Mouse (Mus musculus): Measurements from ENCODE around the gene Eif4a1. TPM values are rescaled to one million over a fixed set of nuclear protein-coding genes. Genes with fewer than 3 reads are reported as not detected.

Gene Eif4a1
- total RNA-seq, 1 experiment: 1,948 TPM

DNA sequence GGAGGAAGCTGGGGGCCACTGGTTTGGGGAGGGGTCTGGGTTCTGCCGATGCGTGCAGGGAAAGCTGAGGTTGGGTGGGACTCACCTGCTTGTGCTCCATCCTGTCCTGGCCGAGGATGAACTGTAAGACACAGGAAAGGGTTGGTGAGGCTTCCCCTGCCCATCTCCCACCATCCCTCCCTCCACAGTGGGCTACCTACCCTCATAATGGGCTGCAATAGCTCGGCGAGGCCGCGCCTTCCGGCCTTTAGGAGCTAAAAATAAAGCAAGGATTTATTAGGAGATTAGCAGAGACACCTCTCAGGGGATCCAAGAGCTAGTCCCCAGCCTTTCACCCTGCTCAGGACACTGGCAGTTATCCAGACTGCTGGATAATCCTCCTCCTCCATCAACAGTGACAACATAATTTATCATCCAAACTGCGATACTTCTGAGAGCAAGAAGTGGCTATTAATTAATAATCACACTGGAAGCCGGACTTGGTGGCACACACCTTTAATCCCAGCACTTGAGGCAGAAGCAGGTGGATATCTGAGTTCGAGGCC, 21.3 kb upstream of the Eif4a1 start:
- Histone ChIP-seq H3K36me3 (ENCODE audit: control insufficient read depth, insufficient read depth, low read length, poor library complexity, severe bottlenecking) (peaks cover 8% of the 10 kb centered on the region; the same call in 1 of the 2 replicates), H3K27ac (ENCODE audit: insufficient read depth, low read depth, low read length, poor library complexity, severe bottlenecking) (no peak overlapping the region), H3K4me1 (ENCODE audit: control insufficient read depth in 2 of 2, insufficient read depth in 2 of 2, low read length in 2 of 2, poor library complexity in 1 of 2) (peaks cover 12 to 35% of the 10 kb centered on the region in 2 experiments), H3K9me3 (ENCODE audit: control insufficient read depth, insufficient read depth, low read depth, low read length) (no peaks in the 10 kb centered on the region), H3K4me3 (ENCODE audit: insufficient read depth in 1 of 2, low read depth in 1 of 2, low read length in 2 of 2, poor library complexity in 1 of 2, severe bottlenecking in 1 of 2) (no peak overlapping the region), H3K9ac (ENCODE audit: insufficient read depth, low read depth, low read length, poor library complexity, severe bottlenecking) (no peak overlapping the region)
- TF ChIP-seq ZC3H11A (IDR thresholded peaks at IDR 0.05; ENCODE audit: borderline replicate concordance, low read depth, low read length): no peak
- in situ Hi-C loops (cut with MboI; ENCODE audit: low sequenced_read_pairs in 2 of 2, unreplicated experiment in 2 of 2): no loop called here
- DNase-seq (ENCODE audit: low read depth, low spot score): no peak

DNA sequence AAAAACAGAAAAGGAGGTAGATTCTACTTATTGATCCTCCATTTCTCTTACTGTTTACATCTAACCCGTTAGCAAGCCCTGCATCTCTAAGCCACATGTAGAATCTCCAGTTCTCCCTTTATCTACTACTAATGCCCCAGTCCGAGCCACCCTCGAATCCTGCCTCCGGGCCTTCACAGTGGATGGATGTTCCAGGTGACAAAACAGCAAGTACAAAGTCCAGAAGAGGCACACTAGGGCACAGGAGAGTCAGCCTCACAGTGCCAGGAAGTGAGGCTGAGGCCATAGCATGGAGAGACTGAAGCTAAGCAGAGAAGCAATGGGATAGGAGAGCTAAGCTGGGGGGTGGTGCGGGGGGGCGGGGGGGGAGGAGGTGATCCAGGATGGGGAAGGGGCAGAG, 20.6 kb upstream of the Eif4a1 start:
- DNase-seq (ENCODE audit: low read depth, low spot score): no peak
- Histone ChIP-seq H3K4me3 (ENCODE audit: insufficient read depth in 1 of 2, low read depth in 1 of 2, low read length in 2 of 2, poor library complexity in 1 of 2, severe bottlenecking in 1 of 2) (no peak overlapping the region), H3K4me1 (ENCODE audit: control insufficient read depth in 2 of 2, insufficient read depth in 2 of 2, low read length in 2 of 2, poor library complexity in 1 of 2) (peaks cover 12 to 35% of the 10 kb centered on the region in 2 experiments), H3K9ac (ENCODE audit: insufficient read depth, low read depth, low read length, poor library complexity, severe bottlenecking) (no peak overlapping the region), H3K9me3 (ENCODE audit: control insufficient read depth, insufficient read depth, low read depth, low read length) (no peaks in the 10 kb centered on the region), H3K27ac (ENCODE audit: insufficient read depth, low read depth, low read length, poor library complexity, severe bottlenecking) (no peak overlapping the region), H3K36me3 (ENCODE audit: control insufficient read depth, insufficient read depth, low read length, poor library complexity, severe bottlenecking) (peaks cover 8% of the 10 kb centered on the region; the same call in 1 of the 2 replicates)
- in situ Hi-C loops (cut with MboI; ENCODE audit: low sequenced_read_pairs in 2 of 2, unreplicated experiment in 2 of 2): no loop called here
- no peak for TF ChIP-seq ZC3H11A (IDR thresholded peaks at IDR 0.05; ENCODE audit: borderline replicate concordance, low read depth, low read length)
- TF ChIP-seq HCFC1 (IDR thresholded peaks at IDR 0.05; ENCODE audit: borderline replicate concordance, insufficient read depth, low read length): no peak
- no peak for TF ChIP-seq MAFK (IDR thresholded peaks at IDR 0.05; ENCODE audit: insufficient read depth, low read depth, low read length)
- TF ChIP-seq CHD2 (IDR thresholded peaks at IDR 0.05; ENCODE audit: low read depth, low read length): no peak
- no peak for TF ChIP-seq ZNF384 (IDR thresholded peaks at IDR 0.05; ENCODE audit: low read depth, low read length)

DNA sequence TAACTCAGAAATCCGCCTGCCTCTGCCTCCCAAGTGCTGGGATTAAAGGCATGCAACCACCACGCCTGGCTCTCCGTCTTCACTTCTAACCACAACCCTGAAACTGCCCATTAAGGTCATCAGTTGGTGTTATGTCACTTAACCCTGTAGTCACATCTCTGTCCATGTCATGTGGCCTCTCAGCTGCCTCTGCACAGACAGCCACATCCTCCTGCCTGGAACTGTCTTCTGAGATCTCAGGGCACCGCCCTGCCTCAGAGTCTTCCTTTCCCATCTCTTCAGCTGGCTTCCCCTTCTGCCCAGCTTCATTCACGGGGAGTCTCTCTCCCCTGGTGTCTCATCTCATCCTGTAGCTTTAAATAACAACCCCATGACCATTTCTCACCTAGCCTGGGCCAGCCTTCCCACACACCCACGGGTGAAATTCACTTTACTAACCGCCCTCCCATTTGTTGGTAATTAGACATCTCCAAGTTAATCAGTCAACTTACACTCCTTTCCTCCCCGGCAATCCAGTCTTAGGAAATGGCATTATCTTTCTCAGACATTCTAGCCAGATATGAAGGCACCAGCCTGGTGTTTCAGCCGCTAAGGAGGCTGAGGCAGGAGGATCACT, 20.1 kb upstream of the Eif4a1 start:
- H3K9ac ChIP-seq (ENCODE audit: insufficient read depth, low read depth, low read length, poor library complexity, severe bottlenecking): no peak overlapping the region
- in situ Hi-C loops (cut with MboI; ENCODE audit: low sequenced_read_pairs in 2 of 2, unreplicated experiment in 2 of 2): no loop called here
- TF ChIP-seq ZNF384 (IDR thresholded peaks at IDR 0.05; ENCODE audit: low read depth, low read length) (no peak), HCFC1 (IDR thresholded peaks at IDR 0.05; ENCODE audit: borderline replicate concordance, insufficient read depth, low read length) (no peak), CHD2 (IDR thresholded peaks at IDR 0.05; ENCODE audit: low read depth, low read length) (no peak)
- peaks cover 8% of the 10 kb centered on the region; the same call in 1 of the 2 replicates for H3K36me3 ChIP-seq (ENCODE audit: control insufficient read depth, insufficient read depth, low read length, poor library complexity, severe bottlenecking)
- H3K9me3 ChIP-seq (ENCODE audit: control insufficient read depth, insufficient read depth, low read depth, low read length): no peaks in the 10 kb centered on the region
- no peak overlapping the region for H3K4me3 ChIP-seq (ENCODE audit: insufficient read depth in 1 of 2, low read depth in 1 of 2, low read length in 2 of 2, poor library complexity in 1 of 2, severe bottlenecking in 1 of 2)
- H3K4me1 ChIP-seq (ENCODE audit: control insufficient read depth in 2 of 2, insufficient read depth in 2 of 2, low read length in 2 of 2, poor library complexity in 1 of 2): peaks cover 9 to 32% of the 10 kb centered on the region in 2 experiments; a peak in 3 of 4 replicates
- no peak for DNase-seq (ENCODE audit: low read depth, low spot score)
- H3K27ac ChIP-seq (ENCODE audit: insufficient read depth, low read depth, low read length, poor library complexity, severe bottlenecking): peak overlapping the region; percentile 35; the same call in 1 of the 2 replicates

DNA sequence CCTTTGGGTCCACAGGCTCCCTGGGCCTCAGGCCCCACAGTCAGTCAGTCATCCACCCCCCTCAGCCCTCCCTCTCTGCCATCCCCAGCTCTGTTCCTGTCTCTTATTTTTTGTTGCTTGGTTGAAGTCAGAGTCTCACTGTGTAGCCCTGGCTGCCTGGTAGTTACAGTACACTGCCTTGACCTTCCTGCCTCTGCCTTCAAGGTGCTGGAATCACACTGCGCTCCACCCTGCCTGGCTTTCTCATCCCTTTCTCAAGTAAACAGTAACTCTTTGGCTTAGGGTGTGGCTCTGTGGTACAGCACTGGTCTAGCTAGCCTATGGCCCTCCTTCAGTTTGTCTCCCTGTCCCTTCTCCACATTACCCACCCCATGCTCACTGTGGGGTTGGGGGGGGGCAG, 17.7 kb upstream of the Eif4a1 start:
- no peak for DNase-seq (ENCODE audit: low read depth, low spot score)
- peaks cover 8% of the 10 kb centered on the region; the same call in 1 of the 2 replicates for H3K36me3 ChIP-seq (ENCODE audit: control insufficient read depth, insufficient read depth, low read length, poor library complexity, severe bottlenecking)
- in situ Hi-C loops (cut with MboI; ENCODE audit: low sequenced_read_pairs in 2 of 2, unreplicated experiment in 2 of 2): no loop called here
- TF ChIP-seq CHD2 (IDR thresholded peaks at IDR 0.05; ENCODE audit: low read depth, low read length) (no peak), ZC3H11A (IDR thresholded peaks at IDR 0.05; ENCODE audit: borderline replicate concordance, low read depth, low read length) (no peak), ZNF384 (IDR thresholded peaks at IDR 0.05; ENCODE audit: low read depth, low read length) (no peak), HCFC1 (IDR thresholded peaks at IDR 0.05; ENCODE audit: borderline replicate concordance, insufficient read depth, low read length) (no peak), MAFK (IDR thresholded peaks at IDR 0.05; ENCODE audit: insufficient read depth, low read depth, low read length) (no peak)
- peaks cover 9 to 38% of the 10 kb centered on the region in 2 experiments; a peak in 3 of 4 replicates for H3K4me1 ChIP-seq (ENCODE audit: control insufficient read depth in 2 of 2, insufficient read depth in 2 of 2, low read length in 2 of 2, poor library complexity in 1 of 2)
- no peaks in the 10 kb centered on the region for H3K9me3 ChIP-seq (ENCODE audit: control insufficient read depth, insufficient read depth, low read depth, low read length)
- H3K4me3 ChIP-seq (ENCODE audit: insufficient read depth in 1 of 2, low read depth in 1 of 2, low read length in 2 of 2, poor library complexity in 1 of 2, severe bottlenecking in 1 of 2): 0 out of 4 replicates have a peak overlapping the region, but pooled peaks of 1 of the 2 experiments have one; percentile 6
- H3K9ac ChIP-seq (ENCODE audit: insufficient read depth, low read depth, low read length, poor library complexity, severe bottlenecking): peak overlapping the region; percentile 41; the same call in 1 of the 2 replicates
- peak overlapping the region; percentile 38; the same call in 1 of the 2 replicates for H3K27ac ChIP-seq (ENCODE audit: insufficient read depth, low read depth, low read length, poor library complexity, severe bottlenecking)

All from ES-E14 (cell line).